Mouse (Mus musculus): ENCODE measurements at regions not wholly inside any gene's neighbourhood (a gene's known extent, or its start where the extent isn't known, plus 50 kb on each side); places are given as distances from the start of the nearest gene placed in this dataset.
A peak's percentile ranks its signal among the peaks of the same experiment; 100 is the strongest.

GRCm38 (mm10) chr19:49563612-49564256 is 1114.7 kb downstream of the Sorcs1 start:
- H3K4me2 ChIP-seq, result no peak overlapping the region
- WGBS, result 73% methylated on average over 3 of the region's 3 CpGs
- ATAC-seq, result no peak; the same call in 1 of the 2 replicates
- no peaks in the 10 kb centered on the region for H3K36me3 ChIP-seq (ENCODE audit: poor library complexity, severe bottlenecking)
- no peaks in the 10 kb centered on the region for H3K9me3 ChIP-seq (replicated peaks)
- H3K9ac ChIP-seq, result no peak overlapping the region
- no peak overlapping the region for H3K4me3 ChIP-seq
- no peaks in the 10 kb centered on the region for H3K27me3 ChIP-seq
- no peak overlapping the region for H3K27ac ChIP-seq
- no peaks in the 10 kb centered on the region for H3K4me1 ChIP-seq

- Histone ChIP-seq H3K4me2 (no peak overlapping the region), H3K4me1 (no peaks in the 10 kb centered on the region), H3K27ac (no peak overlapping the region), H3K9ac (no peak overlapping the region), H3K9me3 (replicated peaks) (no peaks in the 10 kb centered on the region), H3K36me3 (ENCODE audit: poor library complexity, severe bottlenecking) (no peaks in the 10 kb centered on the region), H3K4me3 (no peak overlapping the region), H3K27me3 (no peaks in the 10 kb centered on the region)
- WGBS, result 47% methylated on average over 13 of the region's 13 CpGs
- ATAC-seq, result peak; percentile 83
These were observed 1138.7 kb downstream of the Sorcs1 start for GRCm38 (mm10) chr19:49539445-49540407.
